Mouse (Mus musculus): ENCODE measurements around the gene Nono. TPM values are rescaled to one million over a fixed set of nuclear protein-coding genes. Genes with fewer than 3 reads are reported as not detected.

Gene Nono
- total RNA-seq (2014; rRNA removed) (76.9 and 83.3 TPM in 2 replicates), polyA plus RNA-seq (2012; rRNA removed) (36.5 and 38.4 TPM in 2 replicates)

DNA sequence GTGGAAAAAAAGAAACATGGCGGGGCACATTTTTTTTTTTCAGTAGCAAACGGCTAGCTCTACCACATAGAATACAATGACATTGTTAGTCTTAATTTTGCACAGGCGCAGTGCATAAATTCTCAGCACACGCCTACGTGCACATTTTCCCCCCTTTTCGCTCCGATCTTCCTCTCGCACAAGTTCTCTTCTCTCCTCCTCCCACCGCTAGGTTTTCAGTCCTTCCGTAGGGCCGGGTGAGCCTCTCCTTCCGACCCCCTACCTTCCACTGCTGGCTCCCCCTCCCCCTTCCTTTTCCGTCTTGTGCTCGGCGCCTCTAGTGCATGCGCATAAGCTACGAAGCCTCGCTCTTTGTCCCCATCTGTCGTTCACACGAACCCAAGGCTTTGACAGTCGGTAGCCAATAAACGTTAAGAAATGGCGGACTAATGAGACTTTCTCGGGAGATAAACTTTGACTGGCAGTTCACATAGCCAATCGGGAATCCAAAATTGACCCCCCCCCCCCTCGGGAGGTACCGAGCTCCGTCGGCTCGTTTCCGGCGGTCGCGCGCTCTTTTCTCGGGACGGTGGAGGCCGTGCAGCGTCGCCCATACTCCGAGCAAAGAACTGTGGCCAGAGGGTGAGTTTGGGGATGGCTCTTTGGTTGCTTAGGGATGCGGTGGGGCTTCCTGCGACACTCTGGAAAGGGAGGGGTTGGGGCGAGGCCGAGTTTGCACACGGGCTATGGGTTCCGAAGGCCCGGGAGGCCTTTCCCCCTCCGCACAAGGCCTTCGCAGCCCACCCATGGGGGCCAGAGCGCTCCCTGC lies at the start of gene Nono:
Nono (plus strand) TSS at position 177 of the 808 bp plus-strand sequence.
- WGBS, result under 1% methylated on average over 48 of the region's 51 CpGs
- Histone ChIP-seq H3K9ac (ENCODE audit: low read depth, low read length) (peak within 1 kb of the TSS; percentile 92), H3K4me3 (ENCODE audit: insufficient read depth, low read depth, low read length) (peak within 1 kb of the TSS; percentile 83), H3K79me2 (ENCODE audit: control insufficient read depth, insufficient read depth, low read length) (no peaks in the 10 kb centered on the region; the same call in 1 of the 2 replicates), H3K27ac (replicated peaks; ENCODE audit: insufficient read depth, low read depth, low read length) (peak within 1 kb of the TSS; percentile 99), H3K4me1 (ENCODE audit: control insufficient read depth, insufficient read depth, low read length) (no peaks in the 10 kb centered on the region; the same call in 1 of the 2 replicates), H3K36me3 (ENCODE audit: control insufficient read depth, insufficient read depth, low read length) (peaks cover 3% of the 10 kb centered on the region; the same call in 1 of the 2 replicates), H3K27me3 (ENCODE audit: control insufficient read depth, insufficient read depth, low read length) (no peaks in the 10 kb centered on the region)
- TF ChIP-seq CTCF (IDR thresholded peaks at IDR 0.05; ENCODE audit: low read depth, low read length) (no peak; the same call in 1 of the 2 replicates), POLR2A (IDR thresholded peaks at IDR 0.05; ENCODE audit: extremely low read depth, insufficient read depth, low read length) (peak; percentile 42; the same call in 1 of the 2 replicates)
- peak; percentile 94 for DNase-seq (ENCODE audit: extremely low read depth, low read depth, low spot score)

- Histone ChIP-seq H3K36me3 (ENCODE audit: control insufficient read depth, insufficient read depth, low read length) (peaks cover 8% of the 10 kb centered on the region), H3K4me1 (ENCODE audit: control insufficient read depth, insufficient read depth, low read length) (peaks cover 11% of the 10 kb centered on the region; the same call in 1 of the 2 replicates), H3K27me3 (ENCODE audit: control insufficient read depth, insufficient read depth, low read length) (no peaks in the 10 kb centered on the region), H3K9ac (ENCODE audit: low read depth, low read length) (peak overlapping the region; percentile 94), H3K79me2 (ENCODE audit: control insufficient read depth, insufficient read depth, low read length) (peaks cover 14% of the 10 kb centered on the region; the same call in 1 of the 2 replicates), H3K27ac (replicated peaks; ENCODE audit: insufficient read depth, low read depth, low read length) (peak overlapping the region; percentile 98), H3K4me3 (ENCODE audit: insufficient read depth, low read depth, low read length) (peak overlapping the region; percentile 85)
- 4% methylated on average over 1 of the region's 1 CpGs for WGBS
- peak; percentile 93 for DNase-seq (ENCODE audit: extremely low read depth, low read depth, low spot score)
- no peak for TF ChIP-seq CTCF (IDR thresholded peaks at IDR 0.05; ENCODE audit: low read depth, low read length)
- TF ChIP-seq POLR2A (IDR thresholded peaks at IDR 0.05; ENCODE audit: extremely low read depth, insufficient read depth, low read length), result no peak
Observed at GRCm38 (mm10) chrX:101379744-101380143, 49.4 kb upstream of the Nono start.

DNA sequence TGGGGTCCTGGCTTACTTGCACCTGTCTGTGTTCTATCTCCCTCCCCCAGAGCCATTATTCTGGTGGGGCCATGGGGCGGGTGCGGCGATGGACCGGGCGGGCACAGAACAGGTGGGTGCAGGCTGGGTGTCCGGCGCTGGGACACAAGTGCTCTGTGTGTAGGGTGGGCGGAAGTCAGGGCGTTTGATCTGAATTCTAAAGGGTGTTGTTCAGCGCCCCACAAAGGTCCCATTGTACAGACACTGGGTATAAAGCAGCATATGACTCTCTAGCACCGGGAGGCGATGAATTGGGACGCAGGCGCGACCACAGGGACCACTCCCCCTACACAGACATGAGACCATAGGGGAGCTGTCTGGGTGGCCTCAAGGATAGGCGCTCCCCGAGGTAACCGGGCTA lies 45.7 kb upstream of the Nono start:
- TF ChIP-seq POLR2A (IDR thresholded peaks at IDR 0.05; ENCODE audit: extremely low read depth, insufficient read depth, low read length), result no peak
- TF ChIP-seq CTCF (IDR thresholded peaks at IDR 0.05; ENCODE audit: low read depth, low read length), result no peak
- no peak overlapping the region; the same call in 1 of the 2 replicates for H3K9ac ChIP-seq (ENCODE audit: low read depth, low read length)
- no peaks in the 10 kb centered on the region for H3K27me3 ChIP-seq (ENCODE audit: control insufficient read depth, insufficient read depth, low read length)
- H3K36me3 ChIP-seq (ENCODE audit: control insufficient read depth, insufficient read depth, low read length), result peaks cover 11% of the 10 kb centered on the region
- WGBS, result 46% methylated on average over 18 of the region's 18 CpGs
- DNase-seq (ENCODE audit: extremely low read depth, low read depth, low spot score), result no peak
- peak overlapping the region; percentile 98 for H3K27ac ChIP-seq (replicated peaks; ENCODE audit: insufficient read depth, low read depth, low read length)
- peaks cover 9% of the 10 kb centered on the region; the same call in 1 of the 2 replicates for H3K4me1 ChIP-seq (ENCODE audit: control insufficient read depth, insufficient read depth, low read length)
- peaks cover 8% of the 10 kb centered on the region; the same call in 1 of the 2 replicates for H3K79me2 ChIP-seq (ENCODE audit: control insufficient read depth, insufficient read depth, low read length)
- no peak overlapping the region; the same call in 1 of the 2 replicates for H3K4me3 ChIP-seq (ENCODE audit: insufficient read depth, low read depth, low read length)

DNA sequence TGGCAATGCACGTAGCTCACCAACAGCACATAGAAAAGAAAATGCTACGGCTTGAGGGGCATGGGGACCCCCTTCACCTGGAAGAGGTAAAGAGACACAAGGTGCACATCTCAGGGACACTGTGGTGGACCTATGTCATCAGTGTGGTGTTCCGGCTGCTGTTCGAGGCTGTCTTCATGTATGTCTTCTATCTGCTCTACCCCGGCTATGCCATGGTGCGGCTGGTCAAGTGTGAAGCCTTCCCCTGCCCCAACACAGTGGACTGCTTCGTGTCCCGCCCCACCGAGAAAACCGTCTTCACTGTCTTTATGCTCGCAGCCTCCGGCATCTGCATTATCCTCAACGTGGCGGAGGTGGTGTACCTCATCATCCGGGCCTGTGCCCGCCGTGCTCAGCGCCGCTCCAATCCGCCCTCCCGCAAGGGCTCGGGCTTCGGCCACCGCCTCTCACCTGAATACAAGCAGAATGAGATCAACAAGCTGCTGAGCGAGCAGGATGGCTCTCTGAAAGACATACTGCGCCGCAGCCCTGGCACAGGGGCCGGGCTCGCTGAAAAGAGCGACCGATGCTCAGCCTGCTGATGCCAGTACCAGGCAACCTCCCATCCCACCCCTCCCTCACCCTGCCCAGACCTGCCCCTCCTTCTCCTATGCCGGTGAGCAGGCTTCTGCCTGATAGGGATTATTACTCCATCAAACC lies 44.5 kb upstream of the Nono start:
- Histone ChIP-seq H3K4me1 (ENCODE audit: control insufficient read depth, insufficient read depth, low read length) (peaks cover 15% of the 10 kb centered on the region; the same call in 1 of the 2 replicates), H3K79me2 (ENCODE audit: control insufficient read depth, insufficient read depth, low read length) (0 out of 2 replicates have a peak, but pooled peaks cover 4% of the 10 kb centered on the region), H3K27ac (replicated peaks; ENCODE audit: insufficient read depth, low read depth, low read length) (no peak overlapping the region), H3K4me3 (ENCODE audit: insufficient read depth, low read depth, low read length) (no peak overlapping the region), H3K9ac (ENCODE audit: low read depth, low read length) (peak overlapping the region; percentile 26; the same call in 1 of the 2 replicates), H3K27me3 (ENCODE audit: control insufficient read depth, insufficient read depth, low read length) (no peaks in the 10 kb centered on the region), H3K36me3 (ENCODE audit: control insufficient read depth, insufficient read depth, low read length) (peaks cover 11% of the 10 kb centered on the region)
- TF ChIP-seq POLR2A (IDR thresholded peaks at IDR 0.05; ENCODE audit: extremely low read depth, insufficient read depth, low read length) (no peak), CTCF (IDR thresholded peaks at IDR 0.05; ENCODE audit: low read depth, low read length) (no peak)
- no peak for DNase-seq (ENCODE audit: extremely low read depth, low read depth, low spot score)
- WGBS, result 32% methylated on average over 32 of the region's 32 CpGs

DNA sequence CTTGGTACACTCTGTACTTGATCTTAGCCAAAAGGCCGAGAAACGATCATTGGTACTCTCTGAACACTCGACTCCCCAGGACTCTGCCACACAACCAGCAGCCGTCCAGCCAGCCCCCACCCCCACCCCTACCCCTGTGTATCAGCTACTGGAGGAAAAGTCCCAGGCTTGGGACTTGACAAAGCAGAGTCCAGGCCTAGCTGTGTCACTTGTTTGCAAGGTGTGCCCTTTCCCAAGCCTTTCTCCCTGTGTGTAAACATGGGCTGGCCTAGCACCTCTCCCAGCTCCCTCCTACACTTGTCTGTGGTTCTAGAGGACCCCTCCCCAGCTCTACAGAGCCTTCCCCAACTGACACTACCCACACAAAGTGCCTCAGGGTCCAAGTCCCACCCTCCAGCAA lies 42.9 kb upstream of the Nono start:
- Histone ChIP-seq H3K27me3 (ENCODE audit: control insufficient read depth, insufficient read depth, low read length) (no peaks in the 10 kb centered on the region), H3K9ac (ENCODE audit: low read depth, low read length) (no peak overlapping the region), H3K4me3 (ENCODE audit: insufficient read depth, low read depth, low read length) (no peak overlapping the region), H3K36me3 (ENCODE audit: control insufficient read depth, insufficient read depth, low read length) (peaks cover 9% of the 10 kb centered on the region), H3K79me2 (ENCODE audit: control insufficient read depth, insufficient read depth, low read length) (no peaks in the 10 kb centered on the region), H3K27ac (replicated peaks; ENCODE audit: insufficient read depth, low read depth, low read length) (peak overlapping the region; percentile 38), H3K4me1 (ENCODE audit: control insufficient read depth, insufficient read depth, low read length) (peaks cover 15% of the 10 kb centered on the region; the same call in 1 of the 2 replicates)
- peak; percentile 57 for DNase-seq (ENCODE audit: extremely low read depth, low read depth, low spot score)
- TF ChIP-seq CTCF (IDR thresholded peaks at IDR 0.05; ENCODE audit: low read depth, low read length), result no peak
- no peak for TF ChIP-seq POLR2A (IDR thresholded peaks at IDR 0.05; ENCODE audit: extremely low read depth, insufficient read depth, low read length)
- WGBS, result 21% methylated on average over 4 of the region's 4 CpGs
